Mouse (Mus musculus): ENCODE data around the gene Zkscan6.

GRCm38 (mm10) chr11:65779578-65779977 is 27.4 kb upstream of the Zkscan6 start:
- no peak for TF ChIP-seq POLR2A (IDR thresholded peaks at IDR 0.05; ENCODE audit: low read depth, low read length)
- TF ChIP-seq CTCF (conservative IDR thresholded peaks at IDR 0.05; ENCODE audit: insufficient read depth, insufficient read length, low read depth, low read length), result no peak

All from kidney, adult 2 months (tissue).